Mouse (Mus musculus) bone marrow, adult 2 months (tissue): ENCODE measurements around the gene Zfp949. TPM values are rescaled to one million over a fixed set of nuclear protein-coding genes. Genes with fewer than 3 reads are reported as not detected.

Experiments used
- H3K27ac ChIP-seq: fragments of 200-500 bp; 2 replicates; pipeline ENCODE4 v1.5.1; 2012; ENCODE audit warnings: low read depth, mild to moderate bottlenecking, control low read depth, inconsistent platforms, low read length; ENCODE audit not compliant: control insufficient read depth, poor library complexity, insufficient read depth
- H3K4me1 ChIP-seq: fragments of 200-500 bp; 2 replicates; pipeline ENCODE4 v1.6.1; 2011; ENCODE audit warnings: low read length; ENCODE audit not compliant: control insufficient read depth, insufficient read depth
- H3K4me3 ChIP-seq: fragments of 200-500 bp; replicated peaks from 2 replicates; pipeline ENCODE3; 2011; ENCODE audit warnings: mild to moderate bottlenecking, low read depth, low read length, control low read depth; ENCODE audit not compliant: control insufficient read depth
- CTCF ChIP-seq: fragments of 200-500 bp; IDR thresholded peaks from 2 replicates; pipeline ENCODE4 v1.5.1; 2011; ENCODE audit warnings: low read length, control low read depth; ENCODE audit not compliant: control insufficient read depth, insufficient read depth
- POLR2A ChIP-seq: fragments of 200-500 bp; IDR thresholded peaks from 2 replicates; pipeline ENCODE4 v1.6.1; 2011; ENCODE audit warnings: low read depth, mild to moderate bottlenecking, control low read depth, low read length, borderline replicate concordance; ENCODE audit not compliant: control insufficient read depth
- WGBS: fragments of 180-500 bp; shearing (Covaris S2); methylation state at CpG from one replicate; pipeline ENCODE4 v1.1.7; 2018; 5-methylcytosine and 5-hydroxymethylcytosine counted together
- polyA plus RNA-seq: library from polyadenylated mRNA; stranded (reverse); fragments of >200 nt; gene quantifications from 2 replicates; pipeline ENCODE4 v1.2.4, GENCODE M21; 2011; ENCODE audit warnings: low replicate concordance; ENCODE audit not compliant: missing spikeins, insufficient read depth, insufficient read length

The Zfp949 gene
- polyA plus RNA-seq, 1 experiment: 17.0 TPM

GRCm38 (mm10) chr9:88529571-88529970, 18.2 kb upstream of the Zfp949 start:
- no peak for TF ChIP-seq CTCF
- no peak for TF ChIP-seq POLR2A
- Histone ChIP-seq H3K4me1 (no peaks in the 10 kb centered on the region; the same call in 1 of the 2 replicates), H3K27ac (no peak overlapping the region), H3K4me3 (no peak overlapping the region)
- WGBS: 42% methylated on average over 3 of the region's 3 CpGs

GRCm38 (mm10) chr9:88529979-88530580, 17.7 kb upstream of the Zfp949 start:
- H3K4me1 ChIP-seq: no peaks in the 10 kb centered on the region; the same call in 1 of the 2 replicates
- WGBS: 53% methylated on average over 5 of the region's 5 CpGs
- TF ChIP-seq CTCF: no peak
- no peak for TF ChIP-seq POLR2A

DNA sequence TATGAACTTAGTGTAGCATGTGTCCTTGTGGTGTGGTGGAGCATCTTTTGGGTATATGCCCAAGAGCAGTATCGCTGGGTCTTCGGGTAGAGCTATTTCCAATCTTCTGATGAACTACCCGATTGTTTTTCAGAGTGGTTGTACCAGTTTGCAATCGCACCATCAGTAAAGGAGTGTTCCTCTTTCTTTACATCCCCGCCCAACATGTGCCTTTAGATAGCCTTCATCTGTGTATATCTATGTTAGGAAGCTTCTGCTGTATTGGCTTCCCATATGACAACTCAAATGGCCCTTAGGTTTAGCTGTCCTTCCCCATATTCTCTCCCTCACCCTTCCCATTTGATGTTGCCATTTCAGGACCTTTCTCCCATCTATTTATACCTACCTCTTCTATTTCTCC, 13.7 kb upstream of the Zfp949 start:
- 73% methylated on average over 5 of the region's 5 CpGs for WGBS

More at GRCm38 (mm10) chr9:88529979-88530580, 17.7 kb upstream of the Zfp949 start:
- no peak overlapping the region for H3K4me3 ChIP-seq
- H3K27ac ChIP-seq: no peak overlapping the region

DNA sequence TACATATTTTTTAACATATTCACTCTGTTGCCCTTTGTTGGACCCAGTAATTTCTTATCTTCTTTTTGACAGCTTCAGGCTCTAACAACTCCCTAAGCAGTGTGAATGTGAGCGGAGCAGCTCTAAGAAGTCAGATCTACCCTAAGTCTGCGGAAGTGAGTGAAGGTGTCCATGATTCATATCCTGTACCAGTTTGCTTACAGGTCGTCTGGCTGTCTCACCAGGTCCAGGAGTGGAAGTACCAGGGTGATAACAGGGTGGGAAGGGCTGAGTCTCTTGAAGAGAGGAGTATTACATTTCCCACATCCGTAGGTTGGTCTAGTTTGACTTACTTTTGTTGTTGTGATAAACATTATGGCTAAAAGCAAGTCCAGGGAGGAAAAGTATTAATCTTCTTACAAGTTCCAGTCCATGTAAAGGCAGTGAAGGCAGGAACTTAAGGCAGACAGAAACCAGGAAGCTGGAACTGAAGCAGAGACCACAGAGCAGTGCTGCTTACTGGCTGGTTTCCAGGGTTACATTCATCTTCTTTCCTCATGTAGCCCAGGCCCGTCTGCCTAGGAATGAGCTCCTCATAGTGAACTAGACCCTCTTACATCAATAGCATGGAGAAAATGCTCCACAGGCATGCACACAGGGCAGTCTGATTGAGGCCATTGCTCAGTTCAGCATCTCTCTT, 8.1 kb upstream of the Zfp949 start:
- H3K27ac ChIP-seq: no peak overlapping the region
- no peak overlapping the region for H3K4me3 ChIP-seq
- H3K4me1 ChIP-seq: peaks cover 1% of the 10 kb centered on the region; the same call in 1 of the 2 replicates
- no peak for TF ChIP-seq POLR2A
- TF ChIP-seq CTCF: no peak
- 47% methylated on average over 5 of the region's 5 CpGs for WGBS

More for the DNA sequence above, 13.7 kb upstream of the Zfp949 start:
- no peaks in the 10 kb centered on the region; the same call in 1 of the 2 replicates for H3K4me1 ChIP-seq
- no peak for TF ChIP-seq POLR2A
- no peak for TF ChIP-seq CTCF
- H3K4me3 ChIP-seq: no peak overlapping the region
- no peak overlapping the region for H3K27ac ChIP-seq

- WGBS: 23% methylated on average over 2 of the region's 2 CpGs
- H3K27ac ChIP-seq: no peak overlapping the region
- TF ChIP-seq CTCF (no peak), POLR2A (no peak)
Observed at GRCm38 (mm10) chr9:88542816-88543215, 5.0 kb upstream of the Zfp949 start.

DNA sequence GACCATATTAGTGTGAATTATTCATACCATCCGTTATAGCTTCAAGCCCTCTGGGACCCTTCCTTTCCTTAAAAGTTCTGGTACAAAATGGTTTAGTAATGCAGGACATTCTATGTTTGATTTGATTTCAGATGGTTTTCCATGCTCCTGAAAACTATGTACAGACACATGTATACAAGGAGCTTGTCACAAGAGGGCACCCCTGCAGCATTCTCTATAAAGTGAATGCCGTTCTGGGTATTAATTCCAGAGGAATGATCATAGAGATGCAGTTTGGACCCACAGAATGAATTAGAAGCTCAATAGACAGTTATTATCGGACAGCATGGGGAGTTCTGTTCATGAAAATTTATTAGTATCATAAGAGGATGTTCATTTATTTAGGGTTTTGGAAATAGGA, 2.3 kb upstream of the Zfp949 start:
- no peak for TF ChIP-seq POLR2A
- no peak for TF ChIP-seq CTCF
- H3K27ac ChIP-seq: no peak overlapping the region
- H3K4me3 ChIP-seq: no peak overlapping the region
- no peaks in the 10 kb centered on the region; the same call in 1 of the 2 replicates for H3K4me1 ChIP-seq
- 44% methylated on average over 3 of the region's 3 CpGs for WGBS

More at GRCm38 (mm10) chr9:88542816-88543215, 5.0 kb upstream of the Zfp949 start:
- peaks cover 1% of the 10 kb centered on the region; the same call in 1 of the 2 replicates for H3K4me1 ChIP-seq
- no peak overlapping the region for H3K4me3 ChIP-seq

DNA sequence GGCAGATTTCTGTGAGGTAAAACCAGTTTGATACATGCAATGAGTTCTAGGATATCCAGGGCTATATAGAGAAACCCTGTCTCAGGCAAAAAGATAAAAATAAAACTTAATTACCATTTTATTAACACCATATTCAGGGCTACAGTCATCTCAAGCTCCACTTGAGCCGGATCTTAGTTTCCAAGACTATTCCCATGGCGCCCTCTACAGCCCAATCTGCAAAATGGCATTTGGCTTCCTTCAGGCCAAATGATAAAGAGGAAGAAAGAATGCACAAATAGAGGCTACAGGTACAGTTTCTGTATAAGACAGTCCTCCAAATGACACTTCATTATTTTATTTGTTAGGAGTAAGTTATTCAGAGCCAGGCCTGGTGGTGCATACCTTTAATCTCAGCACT, 1.7 kb upstream of the Zfp949 start:
- H3K4me3 ChIP-seq: no peak overlapping the region
- WGBS: 0% methylated on average over 2 of the region's 2 CpGs
- no peak overlapping the region for H3K27ac ChIP-seq
- TF ChIP-seq POLR2A (no peak), CTCF (peak; percentile 56)
- no peaks in the 10 kb centered on the region; the same call in 1 of the 2 replicates for H3K4me1 ChIP-seq

DNA sequence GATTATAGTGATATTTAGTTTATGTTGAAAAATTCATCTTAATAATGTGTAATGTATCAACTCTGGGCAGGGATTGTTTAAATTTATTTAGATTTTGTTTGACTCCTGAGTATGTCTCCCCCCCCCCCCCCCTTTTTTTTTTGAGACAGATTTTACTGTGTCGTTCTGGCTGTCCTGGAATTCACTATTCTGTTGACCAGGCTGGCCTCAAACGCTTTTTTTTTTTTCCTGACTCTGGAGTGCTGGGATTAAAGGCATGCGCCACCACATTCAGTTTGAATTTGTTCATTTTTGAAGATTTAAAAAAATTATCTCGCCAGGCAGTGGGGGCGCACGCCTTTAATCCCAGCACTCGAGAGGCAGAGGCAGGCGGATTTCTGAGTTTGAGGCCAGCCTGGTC, 1.2 kb upstream of the Zfp949 start:
- H3K4me3 ChIP-seq: no peak overlapping the region
- no peak for TF ChIP-seq CTCF
- TF ChIP-seq POLR2A: no peak
- no peaks in the 10 kb centered on the region; the same call in 1 of the 2 replicates for H3K4me1 ChIP-seq
- 55% methylated on average over 8 of the region's 8 CpGs for WGBS
- H3K27ac ChIP-seq: no peak overlapping the region

DNA sequence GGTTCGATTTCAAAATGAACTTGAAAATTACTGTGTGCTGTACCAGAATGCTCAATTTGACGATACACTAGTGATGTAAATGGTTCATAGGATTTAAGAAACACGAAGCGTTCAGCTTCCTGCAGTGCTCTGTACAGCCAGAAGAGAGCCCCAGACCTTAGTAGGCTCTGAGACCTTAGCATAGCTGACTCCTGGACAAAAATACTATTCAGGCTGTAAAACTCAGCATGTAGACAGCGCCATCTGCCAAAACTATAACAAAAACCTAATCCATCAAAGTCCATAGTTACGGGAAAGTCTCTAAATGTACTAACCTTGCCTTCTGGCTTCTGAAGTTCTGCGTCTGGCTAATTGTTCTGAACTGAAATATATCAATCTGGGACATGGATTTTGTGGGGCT, 550 bp upstream of the Zfp949 start:
- Histone ChIP-seq H3K4me1 (no peaks in the 10 kb centered on the region; the same call in 1 of the 2 replicates), H3K4me3 (no peak overlapping the region), H3K27ac (no peak overlapping the region)
- TF ChIP-seq CTCF (peak; percentile 26; the same call in 1 of the 2 replicates), POLR2A (no peak)
- 8% methylated on average over 7 of the region's 7 CpGs for WGBS
